Mouse (Mus musculus): Measurements from ENCODE around the gene Cdk12.

Cdk12 gene

DNA sequence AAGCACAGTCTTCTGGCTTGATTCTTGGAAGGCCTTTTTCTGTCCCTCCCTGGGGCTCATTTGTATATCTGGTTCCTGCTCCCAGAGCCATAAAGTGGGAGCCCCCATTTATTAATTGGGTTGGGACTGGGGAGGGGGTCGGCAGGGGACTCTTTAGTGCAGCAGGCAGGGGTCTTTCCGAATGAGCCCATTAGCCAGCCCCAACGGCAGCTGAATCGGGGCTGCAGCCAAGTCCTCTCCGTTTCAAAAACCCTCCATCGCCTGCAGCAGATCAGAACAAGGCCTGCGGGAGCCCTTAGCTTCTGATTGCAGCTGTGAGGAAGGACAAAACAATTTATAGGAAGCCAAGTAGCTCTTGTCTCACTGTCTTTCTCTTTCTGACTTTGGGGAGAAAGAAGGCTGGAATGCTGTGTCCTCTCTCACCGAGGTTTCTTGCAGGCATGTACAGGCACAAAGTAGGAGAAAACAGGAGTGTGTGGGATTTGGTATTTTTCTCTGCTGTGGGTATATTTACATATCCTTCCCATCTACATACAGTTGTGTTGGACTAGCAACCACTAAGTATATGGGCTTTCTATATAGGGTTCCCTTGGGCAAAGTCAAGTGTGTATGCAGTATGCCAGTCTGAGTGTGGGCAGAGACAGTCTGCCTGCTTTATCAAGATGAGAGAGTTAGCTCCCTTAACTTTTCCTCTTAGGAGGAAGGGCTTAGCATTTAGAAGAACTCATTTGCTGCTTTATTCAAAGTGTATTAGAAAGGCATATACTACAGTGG lies 58.0 kb downstream of the Cdk12 start:
- peak; percentile 50 for DNase-seq (ENCODE audit: low read depth, low spot score)

DNA sequence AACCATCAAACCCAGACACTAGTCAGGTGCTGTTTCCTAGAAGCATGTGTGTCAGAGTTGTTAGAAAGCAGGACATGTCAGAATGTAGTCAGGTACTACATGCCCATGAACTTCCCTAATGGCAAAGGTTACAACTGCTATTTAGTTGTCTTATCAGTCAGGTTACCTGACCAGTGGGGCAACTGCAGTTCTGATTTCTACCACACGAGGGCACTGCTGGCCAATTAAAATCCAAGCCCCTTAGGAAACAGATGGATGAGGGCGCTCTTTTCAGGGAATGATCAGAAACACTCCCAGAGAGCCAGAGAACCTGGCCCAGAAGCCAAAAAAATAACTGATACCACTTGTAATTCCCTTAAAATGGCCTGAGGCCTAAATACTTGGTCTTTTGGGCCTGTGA lies 62.2 kb downstream of the Cdk12 start:
- peak; percentile 93 for DNase-seq (ENCODE audit: low read depth, low spot score)

DNA sequence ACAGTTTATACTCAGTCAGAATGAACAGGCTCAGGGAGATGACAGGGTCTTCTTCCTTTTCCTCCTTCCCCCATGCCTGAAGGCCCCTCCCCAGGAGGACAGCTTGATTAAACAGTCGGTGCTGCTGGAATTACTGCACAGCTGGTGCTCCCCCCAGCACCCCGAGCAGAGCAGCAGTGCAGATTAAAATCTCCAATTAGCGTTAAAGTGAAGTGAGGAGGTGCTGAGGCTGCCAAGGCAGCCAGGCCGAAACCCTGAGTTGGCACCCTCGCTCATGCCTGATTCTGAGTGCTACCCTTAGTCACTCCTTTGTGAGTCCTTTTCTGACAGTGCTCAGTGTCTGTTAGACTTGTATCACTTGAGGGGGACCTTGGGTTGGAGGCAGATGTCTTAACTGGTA lies 63.0 kb downstream of the Cdk12 start:
- DNase-seq (ENCODE audit: low read depth, low spot score): peak; percentile 22

DNA sequence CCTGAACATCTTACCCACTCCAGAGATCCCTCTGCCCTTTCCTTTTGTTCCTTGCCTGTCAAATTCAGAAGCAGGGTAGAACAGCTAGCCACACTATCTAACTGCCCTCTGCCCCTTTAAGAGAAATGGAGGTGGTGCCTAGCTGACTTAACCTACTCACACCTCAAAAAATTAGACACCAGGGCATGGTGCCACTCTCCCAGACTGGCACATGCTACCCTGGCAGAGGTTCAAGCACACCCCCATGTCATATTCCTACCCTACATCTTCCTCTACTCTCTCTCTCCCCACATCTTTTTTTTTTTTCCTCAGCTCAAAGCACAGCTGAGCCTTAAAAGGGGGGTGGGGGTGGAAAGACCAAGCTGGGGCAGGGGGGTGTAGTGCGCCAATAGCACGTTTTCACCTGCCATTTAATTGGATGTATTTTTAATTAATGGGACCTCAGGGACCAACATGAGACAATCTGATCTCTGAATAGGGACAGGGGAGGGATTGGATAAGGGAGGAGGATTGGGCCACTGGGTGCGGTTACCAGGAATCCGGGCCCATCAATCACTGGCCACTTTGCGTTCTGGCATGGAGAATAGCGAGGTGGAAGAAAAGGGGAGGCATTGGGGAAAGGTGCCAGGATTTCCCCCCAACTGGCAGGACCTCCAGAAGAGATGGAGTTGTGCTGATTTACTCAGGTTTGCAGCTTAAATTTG lies 64.0 kb downstream of the Cdk12 start:
- peak; percentile 48 for DNase-seq (ENCODE audit: low read depth, low spot score)

DNA sequence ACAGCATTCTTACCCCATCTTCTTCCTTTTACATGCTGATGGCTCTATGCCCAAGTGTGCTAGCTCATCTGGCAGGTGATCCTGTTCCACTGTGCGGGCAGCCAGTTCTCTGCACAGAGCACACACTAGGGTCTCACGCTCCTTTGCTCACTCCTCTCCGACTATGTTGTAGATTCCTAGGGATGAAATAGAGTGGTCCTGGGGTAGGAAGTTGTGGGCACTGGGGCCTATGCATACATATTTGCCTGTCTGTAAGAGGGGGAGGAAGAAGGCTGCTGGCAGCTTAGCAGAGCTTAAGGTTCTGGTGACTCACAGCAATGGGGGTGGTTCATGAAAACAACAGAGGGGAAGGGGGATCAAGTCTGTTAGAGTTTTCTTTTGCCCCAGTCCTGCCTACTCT lies 67.2 kb downstream of the Cdk12 start:
- peak; percentile 89 for DNase-seq (ENCODE audit: low read depth, low spot score)

DNA sequence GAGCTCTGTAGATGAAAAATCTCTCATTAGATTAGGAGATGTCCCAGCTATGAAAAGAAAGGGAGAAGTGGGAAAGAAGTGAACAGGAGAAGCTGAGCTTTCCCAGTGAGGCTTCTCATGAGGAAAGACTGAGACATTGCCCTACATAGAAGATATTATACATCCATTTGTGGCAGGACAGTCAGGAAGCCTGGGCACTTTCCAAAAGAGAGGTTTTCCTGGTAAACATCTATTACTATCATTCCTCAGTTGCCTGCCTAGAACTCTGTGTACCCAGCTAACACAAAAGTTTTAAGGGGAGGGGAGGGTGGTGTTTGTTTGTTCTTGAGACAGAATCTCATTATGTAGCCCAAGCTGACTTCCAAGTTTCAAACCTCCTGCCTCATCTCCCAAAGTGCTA lies 67.6 kb downstream of the Cdk12 start:
- DNase-seq (ENCODE audit: low read depth, low spot score): no peak

DNA sequence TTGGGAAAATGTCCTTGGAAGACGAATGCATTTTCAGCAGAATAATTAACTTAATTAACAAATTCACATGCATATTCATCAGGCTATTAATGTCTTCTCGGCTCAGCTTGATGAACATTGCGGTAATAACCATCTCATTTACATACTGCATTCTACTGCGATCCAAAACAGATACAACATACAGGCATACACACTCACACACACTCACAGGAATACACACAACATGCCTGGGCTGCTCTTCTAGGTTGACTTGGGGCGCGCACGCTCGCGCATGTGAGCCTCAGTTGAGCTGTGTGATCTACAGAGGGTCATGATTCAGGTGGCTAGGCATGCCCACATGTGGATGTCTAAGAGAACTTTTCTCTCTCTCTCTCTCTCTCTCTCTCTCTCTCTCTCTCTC lies 80.9 kb downstream of the Cdk12 start:
- no peak for DNase-seq (ENCODE audit: low read depth, low spot score)

DNA sequence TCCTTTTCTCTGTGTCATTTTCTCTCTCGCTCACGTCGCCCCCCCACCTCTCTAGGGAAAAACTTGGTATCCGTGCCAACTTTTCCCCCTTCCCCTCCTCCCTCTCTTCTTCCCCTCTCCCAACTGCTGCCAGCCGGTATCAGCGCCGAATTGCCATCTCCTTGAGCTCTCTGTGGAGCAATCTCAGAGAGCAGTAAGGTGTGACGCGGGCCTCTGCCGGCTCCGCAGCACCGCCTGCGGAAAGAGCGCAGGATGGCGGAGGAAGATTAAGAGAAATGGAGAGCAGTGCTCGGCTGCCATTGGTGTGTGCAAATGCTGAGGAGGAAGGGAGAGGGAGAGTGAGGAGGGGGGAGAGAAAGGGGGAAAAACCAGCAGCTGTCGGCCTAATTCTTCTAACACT lies 81.4 kb downstream of the Cdk12 start:
- DNase-seq (ENCODE audit: low read depth, low spot score): peak; percentile 82

DNA sequence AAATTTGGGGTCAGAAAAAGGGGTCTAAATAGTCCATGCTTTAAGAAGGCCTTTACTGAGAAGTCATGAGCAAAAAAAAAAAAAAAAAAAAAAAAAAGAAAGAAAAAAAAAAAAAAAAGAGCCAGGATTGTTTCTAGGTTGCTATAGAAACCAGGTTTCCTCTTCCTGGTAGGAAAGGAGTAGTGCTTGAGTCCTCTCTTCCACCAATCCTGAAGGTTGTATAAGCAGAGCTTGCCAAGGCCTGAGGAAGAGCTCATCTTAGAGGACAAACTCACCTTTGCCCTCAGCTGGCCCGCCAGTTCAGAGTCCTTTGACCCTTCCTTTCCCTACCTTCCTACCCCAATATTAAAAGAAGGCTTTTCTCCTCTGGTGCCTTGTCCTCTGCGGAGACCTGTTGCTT lies 82.5 kb downstream of the Cdk12 start:
- peak; percentile 39 for DNase-seq (ENCODE audit: low read depth, low spot score)

DNA sequence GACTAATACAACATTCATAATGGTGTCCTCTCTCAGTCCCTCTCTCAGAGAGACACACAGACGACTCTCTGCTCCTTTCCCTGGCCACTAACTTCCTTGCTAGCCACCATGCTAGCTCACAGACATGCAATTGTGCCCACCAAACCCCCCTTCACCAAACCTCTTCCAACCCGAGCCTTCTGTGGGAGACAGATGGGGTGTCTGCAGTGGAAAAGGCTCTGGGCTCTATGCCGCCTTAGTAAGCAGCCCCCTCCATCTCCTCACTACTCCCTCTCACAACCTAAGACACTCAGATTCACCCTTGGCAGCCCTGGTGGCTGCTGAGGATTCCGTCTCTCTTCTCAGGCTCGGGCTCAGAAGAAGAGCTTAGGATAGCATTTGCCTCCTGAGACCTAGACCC lies 84.7 kb downstream of the Cdk12 start:
- no peak for DNase-seq (ENCODE audit: low read depth, low spot score)

DNA sequence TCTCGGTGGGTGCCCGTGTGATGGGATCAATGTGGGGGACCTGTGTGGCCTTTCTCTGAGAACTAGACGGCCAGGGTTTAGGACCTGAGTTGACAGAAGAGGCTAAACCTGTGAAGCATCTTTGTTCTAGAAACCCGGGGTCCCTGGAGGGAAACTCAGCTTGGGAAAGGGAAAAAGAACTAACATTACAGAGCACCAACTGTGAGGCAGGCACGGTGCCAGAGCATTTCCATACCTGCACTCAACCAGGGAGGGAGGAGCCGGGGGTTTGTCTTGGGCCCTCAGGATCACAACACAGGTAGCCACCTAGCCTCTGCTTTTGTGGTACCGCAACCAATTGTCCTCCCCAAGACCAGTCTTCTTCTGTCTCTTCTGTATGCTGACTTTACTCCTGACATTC lies 85.1 kb downstream of the Cdk12 start:
- DNase-seq (ENCODE audit: low read depth, low spot score): peak; percentile 24

DNA sequence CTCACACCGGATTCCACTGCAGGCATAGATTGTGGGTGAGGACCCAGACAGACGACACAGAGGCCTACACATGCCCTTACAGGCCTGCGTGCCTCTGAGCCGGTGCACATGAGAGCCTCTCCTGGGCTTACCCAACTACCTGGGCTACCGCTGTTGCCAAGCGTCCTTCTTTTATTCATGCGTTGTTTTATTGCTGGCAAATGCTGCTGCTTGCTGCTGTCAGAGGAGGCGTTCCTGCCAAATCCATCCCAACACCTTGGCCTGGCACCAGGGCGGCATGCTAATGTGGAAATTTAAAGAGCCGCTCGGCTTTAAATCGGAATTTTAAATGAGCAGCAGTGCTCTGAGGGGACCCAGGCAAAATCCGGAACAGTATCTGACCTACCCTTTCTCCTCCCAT lies 87.0 kb downstream of the Cdk12 start:
- DNase-seq (ENCODE audit: low read depth, low spot score): peak; percentile 72

DNA sequence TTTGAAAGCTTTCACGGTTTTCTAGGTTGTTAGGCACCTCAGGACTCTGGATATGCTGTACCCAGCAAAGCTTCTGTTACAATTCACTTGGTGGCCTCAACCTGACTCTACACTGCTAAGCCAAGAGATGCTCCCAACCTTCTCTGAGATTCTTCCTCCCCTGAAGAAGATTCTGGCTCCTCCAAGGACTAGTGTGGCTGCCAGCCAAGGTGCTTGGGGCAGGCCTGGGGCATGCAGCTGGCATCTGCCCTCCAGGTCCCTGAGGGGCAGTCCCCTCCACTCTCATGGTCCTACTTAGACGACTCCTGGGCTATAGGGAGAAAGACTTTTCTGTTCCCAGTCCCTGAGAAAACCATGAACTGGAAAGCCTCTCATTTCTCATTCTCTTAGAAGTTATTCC lies 88.0 kb downstream of the Cdk12 start:
- DNase-seq (ENCODE audit: low read depth, low spot score): no peak

DNA sequence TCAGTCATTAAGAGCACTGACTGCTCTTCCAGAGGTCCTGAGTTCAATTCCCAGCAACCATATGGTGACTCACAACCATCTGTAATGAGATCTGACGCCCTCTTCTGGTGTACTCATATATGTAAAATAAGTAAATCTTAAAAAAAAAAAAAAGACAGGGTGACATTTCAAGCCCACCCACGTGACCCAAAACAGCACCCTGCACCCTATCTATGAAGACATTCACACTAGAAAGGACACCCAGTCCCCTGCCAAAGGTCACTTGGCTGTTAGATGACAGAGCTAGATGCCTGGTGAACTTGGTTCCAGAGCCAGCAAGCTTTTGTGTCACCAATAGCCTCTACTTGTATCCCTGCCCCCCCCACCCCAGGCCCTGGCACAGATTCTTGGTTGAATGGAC lies 90.2 kb downstream of the Cdk12 start:
- DNase-seq (ENCODE audit: low read depth, low spot score): no peak

DNA sequence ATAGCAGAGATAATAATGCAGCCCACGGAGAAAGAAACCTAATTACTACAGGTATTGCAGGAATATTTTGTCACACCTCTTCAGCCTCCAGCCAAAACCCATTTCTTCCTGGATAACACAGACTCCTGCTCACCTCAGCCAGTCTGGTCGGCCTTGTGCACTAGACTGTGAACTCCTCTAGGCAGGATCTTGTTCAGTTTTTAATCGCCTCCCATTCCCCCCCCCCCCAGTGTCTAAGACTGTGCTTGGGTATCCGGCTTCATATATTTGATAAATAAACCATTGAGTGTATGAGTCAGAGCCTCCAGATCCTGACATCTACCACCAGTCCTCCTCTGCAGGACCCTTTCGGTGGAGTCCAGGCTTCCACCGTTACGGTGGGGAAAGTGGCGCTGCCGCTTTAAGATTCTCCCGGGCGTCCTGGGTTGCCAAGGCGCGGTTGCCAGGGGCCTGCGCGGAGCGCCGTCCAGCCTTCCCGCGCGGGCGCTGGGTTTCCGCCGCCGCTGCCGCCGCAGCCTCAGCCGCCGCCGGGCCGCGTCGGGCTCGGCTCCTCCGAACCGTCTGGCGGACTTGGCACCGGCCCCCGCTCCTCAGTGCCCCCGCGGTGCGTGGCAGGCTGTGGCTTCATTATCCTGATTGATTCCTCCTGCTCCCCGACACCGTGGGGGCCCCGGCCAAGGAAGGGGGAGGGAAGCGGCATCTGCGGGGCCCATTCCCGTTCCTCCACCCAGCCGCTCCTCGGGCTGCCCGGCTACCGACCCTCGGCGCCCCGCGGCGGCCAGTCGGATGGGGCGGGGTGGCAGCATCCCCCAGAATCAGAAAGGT lies 91.5 kb downstream of the Cdk12 start:
- DNase-seq (ENCODE audit: low read depth, low spot score): peak; percentile 91

DNA sequence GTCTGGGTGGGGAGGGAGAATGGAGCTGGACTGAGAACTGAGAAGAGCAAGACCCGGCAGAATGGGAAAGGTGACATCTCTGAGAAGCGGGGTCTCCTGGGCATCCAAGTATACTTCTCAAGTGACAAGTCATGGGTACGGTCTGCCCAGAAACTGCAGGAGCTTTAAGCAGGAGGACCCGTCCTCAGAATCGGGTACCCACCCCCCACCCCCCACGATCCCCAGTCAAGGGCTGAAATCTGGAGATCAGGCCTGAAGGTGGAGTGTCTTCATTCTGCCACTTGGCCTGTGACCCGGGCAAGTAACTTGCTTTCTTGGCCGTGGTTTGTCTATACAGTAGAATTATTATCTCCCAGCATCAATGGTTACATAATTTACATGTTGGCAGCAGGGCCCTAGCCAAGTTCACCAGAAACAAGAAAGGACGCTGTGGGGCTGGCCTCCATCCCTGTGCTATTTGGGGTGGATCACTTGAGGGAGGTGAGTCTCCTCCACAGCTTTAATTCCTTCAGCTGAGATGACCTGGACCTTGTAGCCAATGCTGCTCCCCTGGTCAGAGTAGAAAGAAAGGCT lies 92.2 kb downstream of the Cdk12 start:
- peak; percentile 77 for DNase-seq (ENCODE audit: low read depth, low spot score)

DNA sequence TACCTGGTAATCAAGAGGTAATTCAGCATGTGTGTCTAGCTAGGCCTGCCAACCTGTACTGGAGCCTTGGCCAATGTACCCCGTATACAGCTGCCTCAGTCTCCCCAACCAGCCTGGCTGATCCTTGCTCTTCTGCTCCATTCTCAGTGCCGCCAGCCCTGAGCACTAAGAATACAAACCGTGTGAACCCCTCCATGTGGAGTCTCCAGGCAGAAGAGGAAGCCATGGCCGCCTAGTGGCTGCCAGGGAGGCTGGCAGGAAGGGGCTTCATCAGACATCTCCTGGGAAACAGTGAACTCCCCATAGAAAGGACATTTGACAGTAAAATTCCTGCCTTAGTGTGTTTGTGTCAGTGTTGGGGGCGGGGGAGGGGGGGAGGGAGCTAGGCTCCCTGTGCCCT lies 93.4 kb downstream of the Cdk12 start:
- DNase-seq (ENCODE audit: low read depth, low spot score): peak; percentile 78

DNA sequence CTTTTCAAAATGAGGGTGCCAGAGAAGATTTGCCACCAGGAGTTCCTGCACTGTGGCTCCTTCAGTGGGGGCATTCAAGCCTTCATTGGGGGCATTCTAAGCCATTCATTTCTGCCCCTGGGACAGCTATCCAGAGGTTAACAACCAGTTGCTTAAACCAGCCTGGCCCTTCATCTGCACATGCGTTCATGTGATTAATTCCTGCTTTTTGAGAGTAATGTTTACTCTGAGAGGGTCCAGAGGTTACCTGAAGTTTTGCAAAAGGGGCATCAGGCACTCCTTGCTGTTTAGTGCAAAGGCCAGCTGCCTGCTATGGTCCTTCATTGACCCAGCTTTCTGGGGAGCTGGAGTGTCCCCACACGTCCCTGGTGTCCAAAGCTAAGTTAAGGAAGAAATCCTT lies 94.1 kb downstream of the Cdk12 start:
- DNase-seq (ENCODE audit: low read depth, low spot score): no peak

DNA sequence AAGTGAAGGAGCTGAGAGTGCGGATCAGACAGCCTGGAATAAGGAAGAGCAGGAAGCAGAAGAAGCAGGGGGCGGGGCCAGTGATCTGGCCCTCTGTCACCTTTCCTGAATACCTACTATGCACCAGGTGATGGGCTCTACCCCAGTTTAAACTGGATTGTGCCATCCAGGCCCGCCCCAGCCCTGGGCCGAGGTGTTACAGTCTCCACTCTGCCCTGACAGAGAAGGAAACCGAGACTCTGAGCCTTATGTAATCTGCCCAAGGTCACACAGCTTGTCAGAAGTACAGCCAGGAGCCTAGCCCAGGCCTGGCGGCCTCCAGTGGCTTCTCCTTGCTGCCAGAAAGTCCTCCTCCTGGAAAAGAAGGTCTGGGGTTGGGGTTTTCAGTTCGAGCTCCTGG lies 94.9 kb downstream of the Cdk12 start:
- peak; percentile 67 for DNase-seq (ENCODE audit: low read depth, low spot score)

DNA sequence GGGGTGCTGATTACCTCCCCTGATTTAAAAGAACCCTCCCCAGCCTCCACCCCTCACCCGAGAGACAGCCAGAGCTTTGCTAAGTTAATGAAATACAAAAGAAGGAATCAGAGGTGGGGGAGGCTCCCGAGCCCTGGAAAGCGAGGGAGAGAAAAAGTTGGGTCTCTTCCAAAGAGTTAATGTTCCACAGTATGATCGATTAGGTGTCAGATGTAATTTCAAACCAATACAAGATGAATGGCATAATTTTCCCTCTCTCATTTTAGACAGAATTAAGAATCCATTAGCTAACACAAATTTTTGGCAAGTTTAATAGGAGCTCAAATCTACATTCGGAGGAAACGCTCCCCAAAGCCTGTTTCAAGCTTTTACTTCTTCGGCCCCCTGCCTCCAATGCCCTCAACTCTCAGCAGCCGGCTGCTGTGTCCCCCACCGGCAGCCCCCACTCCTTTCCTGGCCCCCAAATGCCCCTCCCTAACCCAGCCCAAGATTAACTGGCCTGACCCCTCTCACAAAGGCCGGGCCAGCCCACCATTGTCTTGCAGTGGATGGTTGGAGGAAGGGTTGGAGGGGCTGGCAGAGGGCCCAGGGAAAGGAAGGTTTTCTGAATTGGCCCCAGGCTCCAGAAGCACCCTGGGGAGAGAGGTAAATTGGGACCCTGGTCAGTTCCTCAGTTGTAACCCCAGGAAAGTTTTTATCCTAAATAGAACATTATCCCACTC lies 95.8 kb downstream of the Cdk12 start:
- DNase-seq (ENCODE audit: low read depth, low spot score): no peak

DNA sequence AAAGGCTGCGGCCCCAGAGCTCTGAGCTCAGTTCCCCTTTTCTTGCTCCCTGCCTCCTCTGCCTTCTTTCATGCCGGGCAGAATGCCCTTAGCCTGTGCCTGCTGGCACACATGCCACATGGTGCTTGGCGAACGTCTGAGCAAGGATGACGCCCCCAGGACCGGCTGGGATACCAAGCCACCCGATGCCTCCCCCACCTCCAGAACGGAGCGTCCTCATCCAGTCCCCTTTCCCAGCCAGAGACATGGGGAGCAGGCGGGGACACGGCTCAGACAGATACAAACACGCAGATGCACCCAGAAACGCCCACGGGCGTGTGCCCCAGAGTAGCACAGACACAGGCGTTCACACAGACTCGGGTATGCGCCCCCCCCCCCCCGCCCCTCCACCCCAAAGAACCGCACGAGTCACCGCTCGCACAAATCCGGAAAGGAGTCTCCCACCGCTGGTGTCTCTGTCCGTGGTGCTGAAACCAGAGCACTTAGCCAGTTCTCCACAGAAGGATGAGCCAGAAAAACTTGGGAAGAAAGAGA lies 111.0 kb downstream of the Cdk12 start:
- DNase-seq (ENCODE audit: low read depth, low spot score): peak; percentile 86
